Comparison of ENCODE assay signal across 10 mouse cellular contexts in the genomic region with DNA sequence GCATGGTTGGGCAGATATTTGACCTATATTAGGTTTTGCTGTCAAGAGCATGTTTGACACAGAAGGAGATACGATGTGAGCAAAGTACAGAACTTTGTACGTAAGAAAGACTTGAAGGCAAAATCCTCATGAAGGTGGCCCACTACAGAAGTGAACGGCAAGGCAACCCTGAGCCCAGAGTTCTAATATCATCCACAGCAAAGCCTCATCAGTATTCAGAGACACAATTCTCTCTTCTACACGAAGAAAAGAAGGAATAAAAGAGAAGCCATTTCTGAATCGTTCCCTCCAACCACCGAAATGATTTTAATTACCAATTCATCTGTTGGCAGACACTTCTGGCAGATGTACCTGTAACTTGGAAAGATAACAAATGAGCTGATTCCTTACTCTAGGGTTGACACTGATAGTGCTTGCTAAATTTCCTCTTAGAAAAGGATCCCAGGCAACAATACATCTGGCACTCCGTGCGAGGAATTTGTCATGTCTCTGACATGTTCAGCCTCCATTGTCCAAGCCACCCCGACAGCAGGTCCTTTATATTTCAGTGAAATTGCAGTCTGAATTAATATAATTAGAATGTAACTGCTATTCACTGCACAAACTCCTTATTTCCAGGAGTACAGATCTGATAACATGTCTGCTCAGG.
"Had no signal": no experiment of that assay in that cellular context is flagged by ENCODE, and none has a peak within 500 bp of the region (broad histone marks: within the 10 kb centered on the region; RNA-seq: fewer than 3 reads in every experiment).

No protein-coding gene starts in this region.

- H3K4me3 ChIP-seq: limb, embryonic 13.5 days; midbrain, embryonic 15.5 days; neural tube, embryonic 13.5 days; stomach, embryonic 15.5 days had no signal

- H3K9me3 ChIP-seq: limb, embryonic 13.5 days; midbrain, embryonic 15.5 days; neural tube, embryonic 13.5 days; stomach, embryonic 15.5 days had no signal

- H3K36me3 ChIP-seq: limb, embryonic 13.5 days; midbrain, embryonic 15.5 days; neural tube, embryonic 13.5 days; stomach, embryonic 15.5 days had no signal

- H3K9ac ChIP-seq: limb, embryonic 13.5 days; liver, embryonic 14.5 days; midbrain, embryonic 15.5 days; neural tube, embryonic 13.5 days; stomach, embryonic 15.5 days had no signal

- H3K4me2 ChIP-seq: limb, embryonic 13.5 days; midbrain, embryonic 15.5 days; neural tube, embryonic 13.5 days; stomach, embryonic 15.5 days had no signal

- ATAC-seq: midbrain, embryonic 15.5 days had no signal

- H3K27me3 ChIP-seq: limb, embryonic 13.5 days; midbrain, embryonic 15.5 days; neural tube, embryonic 13.5 days; stomach, embryonic 15.5 days had no signal

- H3K27ac ChIP-seq: limb, embryonic 13.5 days; liver, embryonic 14.5 days; midbrain, embryonic 15.5 days; neural tube, embryonic 13.5 days; stomach, embryonic 15.5 days had no signal

- DNase-seq: kidney, postnatal 14 days; left cerebral cortex, postnatal 4 days; lung, adult 18-20 months; retina, postnatal 1 day; thymus, postnatal 36 days had no signal
